Mouse (Mus musculus) limb, embryonic 11.5 days (tissue): ENCODE measurements at regions not wholly inside any gene's neighbourhood (a gene's known extent, or its start where the extent isn't known, plus 50 kb on each side); places are given as distances from the start of the nearest gene placed in this dataset.
"Not testable (repeated sequence)": the region's sequence is repeated elsewhere in the genome, so short reads cannot be mapped to it uniquely, and the experiment has no call there.

ENCODE experiments used
- ATAC-seq: fragments of 200-750 bp; cut with Nextera tagmentation; 2 replicates; pipeline ENCODE4 v1.8.0; 2017; ENCODE audit warnings: low read depth; ENCODE audit not compliant: insufficient number of reproducible peaks, low FRiP score, low TSS enrichment
- DNase-seq: peaks from one replicate; pipeline ENCODE4 v3.0.0-alpha.2; 2015; ENCODE audit warnings: low spot score
- H3K27ac ChIP-seq: fragments of 300-500 bp; sonication (generic); replicated peaks from 2 replicates; pipeline ENCODE4 v1.5.1; 2014; ENCODE audit warnings: low read depth, mild to moderate bottlenecking, low read length
- H3K27me3 ChIP-seq: fragments of 300-500 bp; sonication (generic); 2 replicates; pipeline ENCODE4 v1.6.1; 2014; ENCODE audit warnings: mild to moderate bottlenecking, low read length, mixed read lengths; ENCODE audit not compliant: control insufficient read depth, insufficient read depth
- H3K36me3 ChIP-seq: fragments of 300-500 bp; sonication (generic); 2 replicates; pipeline ENCODE4 v1.6.1; 2014; ENCODE audit warnings: mild to moderate bottlenecking, low read length, moderate library complexity, mixed read lengths; ENCODE audit not compliant: control insufficient read depth, insufficient read depth
- H3K4me1 ChIP-seq: fragments of 300-500 bp; sonication (generic); 2 replicates; pipeline ENCODE4 v1.6.1; 2014; ENCODE audit warnings: low read length, mixed read lengths; ENCODE audit not compliant: control insufficient read depth, insufficient read depth
- H3K4me2 ChIP-seq: fragments of 300-500 bp; sonication (generic); 2 replicates; pipeline ENCODE4 v1.6.1; 2014; ENCODE audit warnings: low read depth, mild to moderate bottlenecking, moderate library complexity; ENCODE audit not compliant: severe bottlenecking
- H3K4me3 ChIP-seq: fragments of 300-500 bp; sonication (generic); 2 replicates; pipeline ENCODE4 v1.5.1; 2014; ENCODE audit warnings: low read depth, low read length
- H3K9ac ChIP-seq: fragments of 300-500 bp; sonication (generic); 2 replicates; pipeline ENCODE4 v1.6.1; 2014; ENCODE audit warnings: mild to moderate bottlenecking, low read length
- H3K9me3 ChIP-seq: fragments of 300-500 bp; sonication (generic); 2 replicates; pipeline ENCODE4 v1.6.1; 2016; ENCODE audit warnings: low read length; ENCODE audit not compliant: control insufficient read depth
- WGBS: fragments of 180-500 bp; shearing (Covaris S2); extraction: QIAGEN DNeasy Blood & Tissue Kit; methylation state at CpG from one replicate; pipeline ENCODE4 v1.1.7; 2014; 5-methylcytosine and 5-hydroxymethylcytosine counted together

DNA sequence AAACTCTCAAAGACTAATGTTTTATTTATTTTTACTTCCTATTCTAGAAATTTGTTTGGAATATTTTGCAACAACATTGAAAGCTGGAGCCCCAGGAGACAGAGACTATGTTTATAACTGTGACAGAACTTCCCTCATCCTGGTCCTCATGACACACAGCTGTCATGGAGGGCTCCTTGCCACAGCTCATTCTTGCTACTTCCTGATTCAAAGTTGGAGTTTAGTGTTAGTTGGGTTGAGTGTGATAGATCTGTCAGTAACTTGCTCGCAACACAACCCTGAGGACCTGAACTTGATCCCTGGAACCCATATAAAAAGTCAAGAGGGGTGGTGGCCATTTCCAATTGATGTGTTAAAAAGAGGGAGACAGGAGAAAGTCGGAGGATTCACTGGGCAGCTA lies 328.3 kb upstream of the Nox3 start:
- Histone ChIP-seq H3K9ac (no peak overlapping the region), H3K36me3 (no peaks in the 10 kb centered on the region), H3K9me3 (no peaks in the 10 kb centered on the region), H3K27me3 (no peaks in the 10 kb centered on the region), H3K4me3 (no peak overlapping the region), H3K4me1 (no peaks in the 10 kb centered on the region), H3K4me2 (no peak overlapping the region), H3K27ac (no peak overlapping the region)
- DNase-seq (no peak), ATAC-seq (no peak)
- 82% methylated on average over 2 of the region's 2 CpGs for WGBS

- Histone ChIP-seq H3K9me3 (no peaks in the 10 kb centered on the region), H3K36me3 (no peaks in the 10 kb centered on the region), H3K9ac (no peak overlapping the region), H3K4me2 (no peak overlapping the region), H3K27ac (no peak overlapping the region), H3K27me3 (no peaks in the 10 kb centered on the region), H3K4me3 (no peak overlapping the region), H3K4me1 (no peaks in the 10 kb centered on the region)
- 83% methylated on average over 9 of the region's 9 CpGs for WGBS
- ATAC-seq, result no peak
- no peak for DNase-seq
These were observed 333.1 kb upstream of the Nox3 start for GRCm38 (mm10) chr17:4029202-4029601.

- H3K4me3 ChIP-seq, result no peak overlapping the region
- no peaks in the 10 kb centered on the region for H3K36me3 ChIP-seq
- H3K4me1 ChIP-seq, result no peaks in the 10 kb centered on the region
- ATAC-seq (no peak), DNase-seq (no peak)
- H3K4me2 ChIP-seq, result no peak overlapping the region
- no peak overlapping the region for H3K27ac ChIP-seq
- H3K9ac ChIP-seq, result no peak overlapping the region
- no peaks in the 10 kb centered on the region for H3K9me3 ChIP-seq
- no peaks in the 10 kb centered on the region for H3K27me3 ChIP-seq
- 71% methylated on average over 3 of the region's 3 CpGs for WGBS
These were observed 338.8 kb upstream of the Nox3 start for GRCm38 (mm10) chr17:4034816-4035360.

DNA sequence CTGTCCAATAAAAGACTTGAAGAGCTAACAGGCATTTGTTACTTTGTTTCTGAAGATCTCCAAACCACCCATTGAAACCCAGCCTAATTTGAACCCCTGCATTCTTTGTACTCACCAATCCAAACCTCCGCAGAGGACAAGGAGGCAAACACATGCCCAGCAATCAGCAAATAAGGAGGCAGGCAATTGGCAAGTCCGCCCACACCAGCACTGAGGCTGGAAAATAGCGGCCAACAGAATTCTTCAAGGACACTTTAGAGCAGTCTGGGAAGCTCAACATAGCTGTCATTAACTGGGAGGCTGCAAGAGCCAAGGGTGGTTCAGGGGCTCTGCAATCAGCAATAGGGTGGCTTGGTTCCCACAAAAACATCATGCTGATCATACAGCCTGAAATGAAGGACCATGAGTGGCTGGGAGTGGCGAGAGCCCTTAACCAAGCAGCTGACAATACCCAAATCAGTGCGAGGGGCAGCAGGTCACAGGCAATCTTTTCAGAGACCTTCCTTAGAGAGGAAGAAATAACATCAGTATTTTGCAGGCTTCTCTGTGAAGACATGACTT lies 344.1 kb upstream of the Nox3 start:
- WGBS, result 49% methylated on average over 5 of the region's 5 CpGs
- no peak overlapping the region for H3K27ac ChIP-seq
- no peak overlapping the region for H3K4me3 ChIP-seq
- peak; percentile 21 for DNase-seq
- no peak overlapping the region for H3K4me2 ChIP-seq
- H3K9ac ChIP-seq, result no peak overlapping the region
- no peaks in the 10 kb centered on the region for H3K9me3 ChIP-seq
- no peaks in the 10 kb centered on the region for H3K4me1 ChIP-seq
- H3K36me3 ChIP-seq, result no peaks in the 10 kb centered on the region
- no peak for ATAC-seq
- no peaks in the 10 kb centered on the region for H3K27me3 ChIP-seq

- H3K27ac ChIP-seq, H3K4me1 ChIP-seq, H3K4me2 ChIP-seq, ATAC-seq, H3K9ac ChIP-seq, H3K27me3 ChIP-seq, H3K9me3 ChIP-seq, H3K36me3 ChIP-seq, DNase-seq, H3K4me3 ChIP-seq: not testable (repeated sequence)
These were observed 364.1 kb upstream of the Nox3 start for GRCm38 (mm10) chr17:4060186-4060585.

DNA sequence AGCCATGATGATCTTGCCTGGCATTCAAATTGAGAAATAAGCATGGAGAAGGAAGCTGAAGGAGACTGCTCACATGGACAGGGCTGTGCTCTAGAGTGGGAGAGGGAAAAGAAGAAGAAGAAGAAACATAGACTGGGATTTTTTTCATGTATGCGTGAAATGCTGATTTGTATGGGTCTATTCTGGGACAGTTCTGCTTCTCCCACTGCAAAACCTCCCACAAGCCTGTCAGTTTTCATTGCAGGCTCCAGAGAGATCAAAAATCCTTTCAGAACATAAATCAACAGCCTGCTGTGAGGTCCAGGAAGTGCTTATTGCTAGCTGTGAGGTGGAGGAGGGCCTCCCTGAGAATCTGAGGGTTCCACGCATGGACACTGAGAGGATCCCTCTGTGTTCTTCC lies 377.3 kb upstream of the Nox3 start:
- DNase-seq (no peak), ATAC-seq (no peak)
- H3K4me2 ChIP-seq, result no peak overlapping the region
- no peak overlapping the region for H3K9ac ChIP-seq
- H3K36me3 ChIP-seq, result no peaks in the 10 kb centered on the region
- no peak overlapping the region for H3K4me3 ChIP-seq
- H3K9me3 ChIP-seq, result no peaks in the 10 kb centered on the region
- WGBS, result 58% methylated on average over 2 of the region's 2 CpGs
- no peaks in the 10 kb centered on the region for H3K4me1 ChIP-seq
- H3K27ac ChIP-seq, result no peak overlapping the region
- no peaks in the 10 kb centered on the region for H3K27me3 ChIP-seq

GRCm38 (mm10) chr17:4080564-4080963 lies 384.5 kb upstream of the Nox3 start:
- no peaks in the 10 kb centered on the region for H3K9me3 ChIP-seq
- WGBS, result 74% methylated on average over 2 of the region's 2 CpGs
- H3K4me2 ChIP-seq, result no peak overlapping the region
- DNase-seq, result no peak
- H3K36me3 ChIP-seq, result no peaks in the 10 kb centered on the region
- no peak overlapping the region for H3K9ac ChIP-seq
- no peaks in the 10 kb centered on the region for H3K27me3 ChIP-seq
- no peak overlapping the region for H3K4me3 ChIP-seq
- H3K4me1 ChIP-seq, result no peaks in the 10 kb centered on the region
- ATAC-seq, result no peak
- no peak overlapping the region for H3K27ac ChIP-seq

GRCm38 (mm10) chr17:4094621-4095020 lies 398.6 kb upstream of the Nox3 start:
- no peak overlapping the region for H3K9ac ChIP-seq
- H3K36me3 ChIP-seq, result no peaks in the 10 kb centered on the region
- ATAC-seq (no peak), DNase-seq (no peak)
- H3K4me1 ChIP-seq, result no peaks in the 10 kb centered on the region
- H3K9me3 ChIP-seq, result no peaks in the 10 kb centered on the region
- no peaks in the 10 kb centered on the region for H3K27me3 ChIP-seq
- no peak overlapping the region for H3K4me3 ChIP-seq
- WGBS, result 81% methylated on average over 1 of the region's 1 CpGs
- no peak overlapping the region for H3K27ac ChIP-seq
- H3K4me2 ChIP-seq, result no peak overlapping the region

- Histone ChIP-seq H3K4me3 (no peak overlapping the region), H3K9ac (no peak overlapping the region), H3K4me2 (no peak overlapping the region), H3K9me3 (no peaks in the 10 kb centered on the region), H3K36me3 (no peaks in the 10 kb centered on the region), H3K27me3 (no peaks in the 10 kb centered on the region), H3K27ac (no peak overlapping the region), H3K4me1 (no peaks in the 10 kb centered on the region)
- no peak for ATAC-seq
- DNase-seq, result no peak
- WGBS, result 85% methylated on average over 3 of the region's 3 CpGs
These were observed 407.3 kb upstream of the Nox3 start for GRCm38 (mm10) chr17:4103321-4103720.
